Mouse (Mus musculus) liver, embryonic 15.5 days (tissue): ENCODE data around the gene Tom1l1. TPM values are rescaled to one million over a fixed set of nuclear protein-coding genes. Genes with fewer than 3 reads are reported as not detected.
A peak's percentile ranks its signal among the peaks of the same experiment; 100 is the strongest.
"Not testable (repeated sequence)": the region's sequence is repeated elsewhere in the genome, so short reads cannot be mapped to it uniquely, and the experiment has no call there.

Experiments used
- ATAC-seq: fragments of 200-750 bp; cut with Nextera tagmentation; 2 replicates; pipeline ENCODE4 v1.8.0; 2017; ENCODE audit warnings: moderate number of reproducible peaks, mild to moderate bottlenecking, moderate library complexity; ENCODE audit not compliant: insufficient read depth
- H3K27ac ChIP-seq: fragments of 300-500 bp; sonication (generic); replicated peaks from 2 replicates; pipeline ENCODE4 v1.5.1; 2015; ENCODE audit warnings: mild to moderate bottlenecking, inconsistent platforms
- H3K27me3 ChIP-seq: fragments of 300-500 bp; sonication (generic); 2 replicates; pipeline ENCODE4 v1.6.1; 2015; ENCODE audit warnings: mild to moderate bottlenecking, inconsistent platforms
- H3K36me3 ChIP-seq: fragments of 300-500 bp; sonication (generic); replicated peaks from 2 replicates; pipeline ENCODE4 v1.6.1; 2015; ENCODE audit warnings: moderate library complexity, mild to moderate bottlenecking, inconsistent platforms
- H3K4me1 ChIP-seq: fragments of 300-500 bp; sonication (generic); replicated peaks from 2 replicates; pipeline ENCODE4 v1.6.1; 2015; ENCODE audit warnings: inconsistent platforms
- H3K4me2 ChIP-seq: fragments of 300-500 bp; sonication (generic); 2 replicates; pipeline ENCODE4 v1.6.1; 2015; ENCODE audit warnings: moderate library complexity, mild to moderate bottlenecking, inconsistent platforms
- H3K4me3 ChIP-seq: fragments of 300-500 bp; sonication (generic); replicated peaks from 2 replicates; pipeline ENCODE4 v1.5.1; 2015; ENCODE audit warnings: mild to moderate bottlenecking, inconsistent platforms
- H3K9ac ChIP-seq: fragments of 300-500 bp; sonication (generic); 2 replicates; pipeline ENCODE4 v1.6.1; 2015; ENCODE audit warnings: moderate library complexity, mild to moderate bottlenecking, inconsistent platforms
- H3K9me3 ChIP-seq: fragments of 300-500 bp; sonication (generic); replicated peaks from 2 replicates; pipeline ENCODE4 v1.6.1; 2016; ENCODE audit warnings: inconsistent platforms
- WGBS: fragments of 180-500 bp; shearing (Covaris S2); methylation state at CpG from one replicate; pipeline ENCODE4 v1.1.7; 2015; ENCODE audit warnings: mixed read lengths; ENCODE audit not compliant: insufficient replicate concordance; 5-methylcytosine and 5-hydroxymethylcytosine counted together
- polyA plus RNA-seq: library from polyadenylated mRNA; unstranded; fragments of >200 nt; fragmentation: Nextera tagmentation; extraction: Ambion mirVana; gene quantifications from 2 replicates; pipeline ENCODE4 v1.2.1, GENCODE M21; 2015

Gene Tom1l1
- 50.5 and 53.4 TPM in 2 replicates for polyA plus RNA-seq

- peak within 1 kb of the TSS; percentile 94 for H3K4me2 ChIP-seq
- H3K27me3 ChIP-seq = no peaks in the 10 kb centered on the region
- peak within 1 kb of the TSS; percentile 81 for H3K9ac ChIP-seq
- peak within 1 kb of the TSS; percentile 81 for H3K27ac ChIP-seq
- peaks cover 20% of the 10 kb centered on the region for H3K36me3 ChIP-seq
- peaks cover 49% of the 10 kb centered on the region for H3K4me1 ChIP-seq
- 6% methylated on average over 47 of the region's 47 CpGs for whole genome bisulfite sequencing
- peak; percentile 94 for ATAC-seq
- peak within 1 kb of the TSS; percentile 84 for H3K4me3 ChIP-seq
- H3K9me3 ChIP-seq = no peaks in the 10 kb centered on the region
These were observed at the start of gene Tom1l1 for GRCm38 (mm10) chr11:90687460-90688416. Gene Tom1l1 (minus strand): TSS chr11:90688366.

GRCm38 (mm10) chr11:90733575-90733974 is 45.4 kb upstream of the Tom1l1 start:
- peak; percentile 35; the same call in 1 of the 2 replicates for ATAC-seq

GRCm38 (mm10) chr11:90727354-90728125 is 39.4 kb upstream of the Tom1l1 start:
- Histone ChIP-seq H3K36me3 (no peaks in the 10 kb centered on the region), H3K4me1 (peaks cover 67% of the 10 kb centered on the region), H3K9me3 (no peaks in the 10 kb centered on the region), H3K4me2 (peak overlapping the region; percentile 68), H3K27me3 (no peaks in the 10 kb centered on the region), H3K4me3 (peak overlapping the region; percentile 38), H3K9ac (peak overlapping the region; percentile 55), H3K27ac (peak overlapping the region; percentile 99)
- WGBS = 10% methylated on average over 10 of the region's 10 CpGs
- ATAC-seq = peak; percentile 97

More at GRCm38 (mm10) chr11:90733575-90733974, 45.4 kb upstream of the Tom1l1 start:
- no peaks in the 10 kb centered on the region for H3K9me3 ChIP-seq
- H3K4me3 ChIP-seq = no peak overlapping the region
- H3K27ac ChIP-seq = no peak overlapping the region
- WGBS = 53% methylated on average over 4 of the region's 4 CpGs
- no peak overlapping the region for H3K4me2 ChIP-seq
- H3K4me1 ChIP-seq = peaks cover 19% of the 10 kb centered on the region
- H3K27me3 ChIP-seq = peaks cover 6% of the 10 kb centered on the region
- H3K9ac ChIP-seq = no peak overlapping the region
- no peaks in the 10 kb centered on the region for H3K36me3 ChIP-seq

GRCm38 (mm10) chr11:90726730-90727129 is 38.6 kb upstream of the Tom1l1 start:
- Histone ChIP-seq H3K9me3 (no peaks in the 10 kb centered on the region), H3K27ac (peak overlapping the region; percentile 99), H3K4me1 (peaks cover 65% of the 10 kb centered on the region), H3K36me3 (no peaks in the 10 kb centered on the region), H3K27me3 (no peaks in the 10 kb centered on the region), H3K4me3 (peak overlapping the region; percentile 38), H3K4me2 (peak overlapping the region; percentile 68), H3K9ac (peak overlapping the region; percentile 51)
- WGBS = 18% methylated on average over 10 of the region's 10 CpGs
- peak; percentile 68 for ATAC-seq

GRCm38 (mm10) chr11:90722304-90722703 is 34.1 kb upstream of the Tom1l1 start:
- Histone ChIP-seq H3K27me3 (no peaks in the 10 kb centered on the region; the same call in 1 of the 2 replicates), H3K36me3 (no peaks in the 10 kb centered on the region), H3K9me3 (no peaks in the 10 kb centered on the region), H3K4me2 (no peak overlapping the region), H3K4me1 (peaks cover 43% of the 10 kb centered on the region), H3K4me3 (no peak overlapping the region), H3K27ac (no peak overlapping the region), H3K9ac (no peak overlapping the region)
- no peak for ATAC-seq
- WGBS = 75% methylated on average over 3 of the region's 3 CpGs

- Histone ChIP-seq H3K4me3 (no peak overlapping the region), H3K36me3 (no peaks in the 10 kb centered on the region), H3K4me2 (no peak overlapping the region), H3K4me1 (peaks cover 4% of the 10 kb centered on the region), H3K27ac (no peak overlapping the region), H3K9ac (no peak overlapping the region), H3K9me3 (no peaks in the 10 kb centered on the region), H3K27me3 (peaks cover 7% of the 10 kb centered on the region)
- ATAC-seq = no peak
- 69% methylated on average over 3 of the region's 3 CpGs for WGBS
These were observed 29.6 kb upstream of the Tom1l1 start for GRCm38 (mm10) chr11:90717719-90718118.

- Histone ChIP-seq H3K4me2 (no peak overlapping the region), H3K4me3 (no peak overlapping the region), H3K27ac (no peak overlapping the region), H3K27me3 (peaks cover 7% of the 10 kb centered on the region; the same call in 1 of the 2 replicates), H3K4me1 (no peaks in the 10 kb centered on the region), H3K9me3 (no peaks in the 10 kb centered on the region), H3K9ac (no peak overlapping the region), H3K36me3 (no peaks in the 10 kb centered on the region)
- WGBS = 67% methylated on average over 9 of the region's 9 CpGs
- no peak for ATAC-seq
These were observed 23.4 kb upstream of the Tom1l1 start for GRCm38 (mm10) chr11:90711596-90711995.

DNA sequence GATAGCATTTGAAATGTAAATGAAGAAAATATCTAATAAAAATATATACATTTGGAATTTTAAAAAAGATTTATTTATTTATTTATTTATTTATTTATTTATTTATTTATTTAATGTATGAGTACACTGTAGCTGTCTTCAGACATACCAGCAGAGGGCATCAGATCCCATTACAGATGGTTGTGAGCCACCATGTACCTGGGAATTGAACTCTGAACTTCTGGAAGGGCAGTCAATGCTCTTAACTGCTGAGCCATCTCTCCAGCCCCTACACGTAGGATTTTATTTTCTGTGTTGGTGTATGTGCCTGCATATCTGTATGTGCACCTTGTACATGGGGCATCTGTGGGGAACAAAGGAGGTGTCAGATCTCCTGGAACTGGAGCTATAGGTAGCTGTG is 19.0 kb upstream of the Tom1l1 start:
- not testable (repeated sequence) for H3K27ac ChIP-seq, H3K9me3 ChIP-seq, H3K27me3 ChIP-seq, H3K9ac ChIP-seq, H3K4me3 ChIP-seq, ATAC-seq, H3K36me3 ChIP-seq, H3K4me2 ChIP-seq, H3K4me1 ChIP-seq
- 50% methylated on average over 1 of the region's 1 CpGs for WGBS

DNA sequence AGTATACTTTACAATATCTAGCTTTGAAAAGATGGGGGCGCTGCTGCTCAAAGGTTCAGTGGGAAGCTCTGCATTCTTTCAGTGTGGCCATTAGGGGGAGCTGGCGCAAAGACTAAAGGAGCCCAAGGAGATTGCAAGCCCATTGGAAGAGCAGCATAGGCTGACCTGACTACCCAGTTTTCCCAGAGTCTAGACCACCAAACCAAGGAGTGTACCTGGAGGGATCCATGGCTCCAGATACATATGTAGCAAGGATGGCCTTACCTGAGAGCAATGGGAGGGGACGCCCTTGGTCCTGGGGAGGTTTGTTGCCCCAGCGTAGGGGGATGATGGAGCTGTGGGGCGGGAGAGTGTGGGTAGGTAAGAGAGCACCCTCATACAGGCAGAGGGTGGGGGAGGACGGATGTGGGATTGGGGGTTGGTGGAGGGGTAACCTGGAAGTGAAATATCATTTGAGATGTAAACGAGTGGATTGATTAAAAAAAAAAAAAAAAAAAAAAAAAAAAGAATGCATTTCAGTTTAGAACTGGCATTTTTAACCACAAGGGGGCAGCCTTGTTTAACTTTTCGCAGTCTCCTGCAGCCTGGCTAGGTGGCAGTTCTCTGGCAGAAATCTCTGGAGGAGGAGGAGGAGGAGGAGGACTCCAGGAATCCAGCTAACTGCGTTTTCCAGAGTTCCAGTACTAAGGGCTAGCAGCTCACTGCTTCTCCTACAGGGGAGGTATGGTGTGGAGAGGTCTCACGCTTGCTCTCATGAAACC is 9.5 kb upstream of the Tom1l1 start:
- WGBS = 21% methylated on average over 10 of the region's 10 CpGs
- Histone ChIP-seq H3K27me3 (peaks cover 32% of the 10 kb centered on the region), H3K36me3 (no peaks in the 10 kb centered on the region), H3K4me2 (peak overlapping the region; percentile 55), H3K27ac (no peak overlapping the region), H3K9me3 (no peaks in the 10 kb centered on the region), H3K4me3 (no peak overlapping the region), H3K4me1 (peaks cover 3% of the 10 kb centered on the region), H3K9ac (no peak overlapping the region)
- ATAC-seq = peak; percentile 82

DNA sequence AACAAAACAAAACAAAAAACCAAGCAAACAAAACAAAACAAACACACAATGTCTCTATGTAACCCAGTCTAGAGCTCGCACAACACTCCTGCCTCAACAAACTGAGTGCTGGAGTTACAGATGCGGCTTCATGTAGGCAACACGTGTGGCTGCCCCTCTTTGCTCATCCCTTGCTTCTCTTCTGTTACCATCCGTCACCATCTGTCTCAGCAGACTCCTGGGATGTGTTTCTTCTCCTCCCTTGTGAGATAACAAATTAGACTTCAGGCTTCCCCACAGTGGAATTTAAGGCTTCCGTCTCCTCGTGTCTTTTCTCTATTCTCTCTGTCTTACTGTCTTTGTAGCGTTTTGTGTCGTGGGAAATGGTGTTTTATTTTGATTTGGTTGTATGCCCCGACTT is 7.6 kb upstream of the Tom1l1 start:
- WGBS = 47% methylated on average over 9 of the region's 9 CpGs
- no peak overlapping the region for H3K4me3 ChIP-seq
- no peaks in the 10 kb centered on the region for H3K36me3 ChIP-seq
- H3K4me2 ChIP-seq = no peak overlapping the region
- H3K27me3 ChIP-seq = peaks cover 32% of the 10 kb centered on the region
- peaks cover 13% of the 10 kb centered on the region for H3K4me1 ChIP-seq
- H3K9ac ChIP-seq = no peak overlapping the region
- H3K27ac ChIP-seq = no peak overlapping the region
- no peaks in the 10 kb centered on the region for H3K9me3 ChIP-seq
- no peak for ATAC-seq
